Mouse (Mus musculus): ENCODE results near the gene Smagp. TPM values are rescaled to one million over a fixed set of nuclear protein-coding genes. Genes with fewer than 3 reads are reported as not detected.

Gene Smagp
- polyA plus RNA-seq, 1 experiment from 2014 or later: 40.6 TPM

DNA sequence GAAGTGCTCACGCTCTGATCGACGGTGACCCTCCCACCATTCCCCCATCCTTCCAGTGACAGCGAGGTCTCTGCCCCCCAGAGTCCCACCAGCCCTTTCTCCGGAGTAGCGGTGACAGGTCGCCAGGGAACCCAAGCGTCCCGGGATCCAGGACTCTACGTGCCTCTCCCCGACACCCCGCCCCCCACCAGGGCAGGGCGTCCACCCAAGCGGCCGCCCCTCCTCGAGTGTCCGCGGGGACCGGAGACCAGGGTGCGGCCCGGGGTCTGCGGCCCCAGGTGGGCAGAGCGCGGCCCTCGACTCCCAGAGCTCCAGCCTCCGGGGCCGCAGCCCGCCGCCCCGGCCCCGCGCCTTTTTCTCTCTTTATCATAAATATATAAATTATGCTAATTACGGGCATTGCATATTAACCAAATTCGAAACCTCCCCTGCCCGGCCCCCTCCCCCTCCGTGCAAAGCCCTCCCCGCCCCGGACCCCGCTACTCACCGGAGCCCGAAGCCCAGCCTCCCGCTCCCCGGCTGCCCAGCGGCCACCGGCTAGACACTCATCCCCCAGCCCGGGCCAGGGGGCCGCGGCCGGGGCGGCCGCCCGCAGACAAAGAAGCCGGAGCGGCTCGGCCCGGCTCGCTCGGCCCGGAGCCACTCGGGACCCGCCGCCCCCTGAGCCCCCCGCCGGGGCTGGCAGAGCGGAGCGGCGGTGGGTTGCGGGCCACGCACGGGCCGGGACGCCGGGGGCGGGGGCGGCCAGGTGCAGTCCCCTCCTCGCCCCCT, 37.3 kb downstream of the Smagp start, which contains the start of gene Pou6f1:
Pou6f1 (minus strand) TSS at position 709 of the 771 bp plus-strand sequence.
- ATAC-seq (ENCODE audit: insufficient read depth, low FRiP score): peak; percentile 63; the same call in 1 of the 2 replicates
- WGBS: 1% methylated on average over 66 of the region's 76 CpGs
- H3K4me3 ChIP-seq (replicated peaks; ENCODE audit: low read length): peak within 1 kb of the TSS; percentile 86
- no peaks in the 10 kb centered on the region for H3K36me3 ChIP-seq (ENCODE audit: control insufficient read depth, insufficient read depth, low read length)
- peak within 1 kb of the TSS; percentile 99 for H3K4me2 ChIP-seq (ENCODE audit: low read depth, low read length)
- peaks cover 11% of the 10 kb centered on the region for H3K4me1 ChIP-seq (ENCODE audit: control insufficient read depth, insufficient read depth, low read length)
- H3K27ac ChIP-seq (ENCODE audit: low read length): peak within 1 kb of the TSS; percentile 46; the same call in 1 of the 2 replicates
- peaks cover 10% of the 10 kb centered on the region for H3K27me3 ChIP-seq (ENCODE audit: control insufficient read depth, insufficient read depth, low read length)
- peak within 1 kb of the TSS; percentile 91 for H3K9ac ChIP-seq (ENCODE audit: low read length)
- H3K9me3 ChIP-seq (replicated peaks; ENCODE audit: control insufficient read depth, low read length): no peaks in the 10 kb centered on the region

DNA sequence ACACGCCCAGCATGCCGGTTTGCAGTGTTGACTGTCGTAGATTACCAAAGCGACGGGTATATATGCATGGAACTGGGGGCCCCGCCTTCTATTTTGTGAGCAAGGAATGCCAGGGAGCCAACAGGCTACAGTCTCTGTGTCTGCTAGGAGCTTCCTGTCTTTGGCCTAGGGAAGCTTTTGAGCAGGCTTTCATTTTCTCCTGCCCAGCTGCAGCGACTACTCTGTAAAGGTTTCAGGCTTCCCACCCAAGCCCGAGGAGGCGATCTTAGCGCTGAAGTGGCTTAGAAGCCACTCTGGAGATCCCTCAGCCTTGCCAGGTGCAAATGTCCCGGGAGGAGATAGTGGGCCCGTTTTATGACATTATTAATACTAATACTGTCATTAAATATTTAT, 37.9 kb downstream of the Smagp start:
- peaks cover 10% of the 10 kb centered on the region for H3K27me3 ChIP-seq (ENCODE audit: control insufficient read depth, insufficient read depth, low read length)
- WGBS: 2% methylated on average over 12 of the region's 12 CpGs
- H3K4me2 ChIP-seq (ENCODE audit: low read depth, low read length): peak overlapping the region; percentile 99
- H3K36me3 ChIP-seq (ENCODE audit: control insufficient read depth, insufficient read depth, low read length): no peaks in the 10 kb centered on the region
- no peaks in the 10 kb centered on the region for H3K9me3 ChIP-seq (replicated peaks; ENCODE audit: control insufficient read depth, low read length)
- peak overlapping the region; percentile 27; the same call in 1 of the 2 replicates for H3K27ac ChIP-seq (ENCODE audit: low read length)
- peaks cover 11% of the 10 kb centered on the region for H3K4me1 ChIP-seq (ENCODE audit: control insufficient read depth, insufficient read depth, low read length)
- H3K9ac ChIP-seq (ENCODE audit: low read length): peak overlapping the region; percentile 91
- peak overlapping the region; percentile 86 for H3K4me3 ChIP-seq (replicated peaks; ENCODE audit: low read length)
- peak; percentile 45; the same call in 1 of the 2 replicates for ATAC-seq (ENCODE audit: insufficient read depth, low FRiP score)

DNA sequence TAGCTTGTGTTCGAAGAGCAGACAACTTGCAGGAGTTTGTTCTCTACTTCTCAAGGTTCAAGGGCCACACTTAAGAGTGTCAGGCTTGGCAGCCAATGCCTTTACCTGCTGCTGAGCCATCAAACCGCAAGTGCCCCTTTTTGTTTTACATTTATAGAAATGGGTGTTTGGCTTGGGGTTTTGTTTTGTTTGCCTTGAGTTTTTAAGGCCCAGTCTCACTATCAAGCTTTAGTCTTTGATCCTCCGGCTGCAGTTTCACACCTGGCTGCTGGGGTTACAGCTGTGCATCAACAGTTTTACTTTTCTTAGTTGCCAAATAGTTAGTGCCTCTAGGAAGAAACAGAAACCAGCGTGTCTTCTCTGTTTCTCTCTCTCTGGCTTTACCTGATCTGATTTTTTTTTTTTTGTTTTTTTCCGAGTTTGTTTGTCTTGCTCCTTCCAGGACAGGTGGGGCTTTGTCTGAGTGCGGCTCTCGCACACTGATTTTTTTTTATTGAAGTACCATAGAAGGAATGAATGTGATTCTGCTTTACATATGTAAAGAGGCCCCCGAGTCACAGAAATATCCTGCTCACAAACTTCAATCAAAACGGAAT, 38.4 kb downstream of the Smagp start:
- peak overlapping the region; percentile 91 for H3K9ac ChIP-seq (ENCODE audit: low read length)

DNA sequence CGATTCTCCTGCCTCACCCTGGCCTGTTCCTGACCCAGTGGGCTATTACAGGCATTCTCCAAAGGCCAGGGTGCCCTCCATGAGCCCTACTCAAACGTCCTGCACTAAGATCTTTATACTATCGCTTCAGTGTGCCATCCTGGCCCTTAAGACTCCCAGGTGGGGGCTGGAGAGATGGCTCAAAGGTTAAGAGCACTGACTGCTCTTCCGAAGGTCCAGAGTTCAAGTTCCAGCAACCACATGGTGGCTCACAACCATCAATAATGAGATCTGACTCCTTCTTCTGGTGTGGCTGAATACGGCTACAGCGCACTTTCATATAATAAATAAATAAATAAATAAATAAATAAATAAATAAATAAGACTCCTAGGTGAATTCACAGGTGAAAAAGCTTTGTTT, 43.9 kb downstream of the Smagp start:
- no peak overlapping the region for H3K27ac ChIP-seq (ENCODE audit: low read length)
- no peaks in the 10 kb centered on the region for H3K36me3 ChIP-seq (ENCODE audit: control insufficient read depth, insufficient read depth, low read length)
- no peaks in the 10 kb centered on the region for H3K4me1 ChIP-seq (ENCODE audit: control insufficient read depth, insufficient read depth, low read length)
- no peaks in the 10 kb centered on the region for H3K9me3 ChIP-seq (replicated peaks; ENCODE audit: control insufficient read depth, low read length)
- ATAC-seq (ENCODE audit: insufficient read depth, low FRiP score): no peak
- H3K27me3 ChIP-seq (ENCODE audit: control insufficient read depth, insufficient read depth, low read length): no peaks in the 10 kb centered on the region
- WGBS: 75% methylated on average over 6 of the region's 6 CpGs
- H3K9ac ChIP-seq (ENCODE audit: low read length): no peak overlapping the region
- H3K4me2 ChIP-seq (ENCODE audit: low read depth, low read length): no peak overlapping the region
- H3K4me3 ChIP-seq (replicated peaks; ENCODE audit: low read length): no peak overlapping the region

More for the DNA sequence above, 38.4 kb downstream of the Smagp start:
- 23% methylated on average over 9 of the region's 9 CpGs for WGBS
- H3K4me2 ChIP-seq (ENCODE audit: low read depth, low read length): peak overlapping the region; percentile 99
- H3K27ac ChIP-seq (ENCODE audit: low read length): no peak overlapping the region
- no peaks in the 10 kb centered on the region for H3K36me3 ChIP-seq (ENCODE audit: control insufficient read depth, insufficient read depth, low read length)
- ATAC-seq (ENCODE audit: insufficient read depth, low FRiP score): no peak
- peak overlapping the region; percentile 86 for H3K4me3 ChIP-seq (replicated peaks; ENCODE audit: low read length)
- H3K4me1 ChIP-seq (ENCODE audit: control insufficient read depth, insufficient read depth, low read length): peaks cover 11% of the 10 kb centered on the region
- no peaks in the 10 kb centered on the region for H3K9me3 ChIP-seq (replicated peaks; ENCODE audit: control insufficient read depth, low read length)
- H3K27me3 ChIP-seq (ENCODE audit: control insufficient read depth, insufficient read depth, low read length): peaks cover 10% of the 10 kb centered on the region

DNA sequence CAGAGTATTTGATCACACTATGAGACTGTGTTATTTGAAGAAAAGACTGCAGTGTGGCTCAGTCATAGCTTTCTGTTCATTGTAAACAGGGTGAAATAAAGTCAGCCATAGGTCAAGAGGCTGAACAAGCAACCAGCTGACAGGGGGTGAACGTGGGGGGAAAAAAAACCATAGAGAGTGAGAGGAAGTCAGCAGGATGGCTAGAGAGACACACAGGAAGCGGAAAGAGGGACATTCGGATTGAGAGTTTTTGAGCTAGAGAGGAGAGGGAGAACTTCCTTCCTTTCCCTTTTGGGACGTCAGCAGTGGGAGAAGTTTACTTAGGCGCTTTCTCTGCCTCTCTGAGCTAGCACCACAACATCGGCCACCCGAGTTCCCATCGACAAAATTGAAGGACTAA, 46.3 kb downstream of the Smagp start:
- H3K9me3 ChIP-seq (replicated peaks; ENCODE audit: control insufficient read depth, low read length): no peaks in the 10 kb centered on the region
- H3K27me3 ChIP-seq (ENCODE audit: control insufficient read depth, insufficient read depth, low read length): no peaks in the 10 kb centered on the region
- no peaks in the 10 kb centered on the region for H3K36me3 ChIP-seq (ENCODE audit: control insufficient read depth, insufficient read depth, low read length)
- H3K4me2 ChIP-seq (ENCODE audit: low read depth, low read length): no peak overlapping the region
- 66% methylated on average over 8 of the region's 8 CpGs for WGBS
- H3K27ac ChIP-seq (ENCODE audit: low read length): no peak overlapping the region
- no peak overlapping the region for H3K4me3 ChIP-seq (replicated peaks; ENCODE audit: low read length)
- no peak overlapping the region for H3K9ac ChIP-seq (ENCODE audit: low read length)
- no peak for ATAC-seq (ENCODE audit: insufficient read depth, low FRiP score)
- no peaks in the 10 kb centered on the region for H3K4me1 ChIP-seq (ENCODE audit: control insufficient read depth, insufficient read depth, low read length)

DNA sequence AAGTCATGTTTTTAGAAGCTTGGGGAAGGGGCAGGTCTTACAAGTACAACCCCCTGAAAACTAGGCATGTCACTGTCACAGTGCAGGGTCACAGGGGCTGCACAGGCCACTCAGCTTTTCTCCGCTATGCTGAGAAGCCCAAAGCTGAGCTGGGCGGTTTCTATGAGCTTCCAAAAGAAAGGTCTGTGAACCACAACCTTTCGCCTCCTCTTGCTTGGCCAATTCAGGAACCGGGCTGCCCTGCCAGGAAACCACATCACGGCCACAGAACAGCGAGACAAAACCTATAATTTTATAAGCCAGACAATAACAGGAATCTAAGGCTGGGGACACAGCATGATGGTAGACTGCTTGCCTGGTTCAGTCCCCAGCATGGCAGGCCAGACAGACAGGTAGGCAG, 48.4 kb downstream of the Smagp start:
- Histone ChIP-seq H3K27ac (ENCODE audit: low read length) (no peak overlapping the region), H3K27me3 (ENCODE audit: control insufficient read depth, insufficient read depth, low read length) (no peaks in the 10 kb centered on the region), H3K4me1 (ENCODE audit: control insufficient read depth, insufficient read depth, low read length) (no peaks in the 10 kb centered on the region), H3K9ac (ENCODE audit: low read length) (no peak overlapping the region), H3K4me2 (ENCODE audit: low read depth, low read length) (no peak overlapping the region), H3K36me3 (ENCODE audit: control insufficient read depth, insufficient read depth, low read length) (no peaks in the 10 kb centered on the region), H3K9me3 (replicated peaks; ENCODE audit: control insufficient read depth, low read length) (no peaks in the 10 kb centered on the region), H3K4me3 (replicated peaks; ENCODE audit: low read length) (no peak overlapping the region)
- no peak for ATAC-seq (ENCODE audit: insufficient read depth, low FRiP score)
- 83% methylated on average over 6 of the region's 6 CpGs for WGBS

DNA sequence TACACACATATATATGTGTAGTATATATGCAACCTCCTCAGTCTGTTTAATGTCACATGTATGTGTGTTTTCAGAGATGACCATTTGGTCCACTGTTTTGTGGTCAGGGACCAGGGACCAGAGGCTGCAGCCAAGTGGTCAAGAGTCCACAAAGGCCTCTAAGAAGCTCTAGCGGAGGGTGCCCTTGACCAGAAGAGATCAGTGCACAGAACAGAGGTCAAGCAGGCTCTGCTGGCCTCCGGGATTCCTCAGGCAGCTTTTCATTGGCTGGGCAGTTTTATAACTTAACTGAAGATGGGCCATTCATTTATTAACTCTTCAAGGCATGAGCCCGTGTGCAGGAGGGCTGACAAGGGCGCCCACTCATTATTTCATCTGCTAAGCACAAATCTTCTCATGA, 49.6 kb downstream of the Smagp start:
- Histone ChIP-seq H3K4me2 (ENCODE audit: low read depth, low read length) (no peak overlapping the region), H3K36me3 (ENCODE audit: control insufficient read depth, insufficient read depth, low read length) (no peaks in the 10 kb centered on the region), H3K9ac (ENCODE audit: low read length) (no peak overlapping the region), H3K4me3 (replicated peaks; ENCODE audit: low read length) (no peak overlapping the region), H3K27ac (ENCODE audit: low read length) (no peak overlapping the region), H3K27me3 (ENCODE audit: control insufficient read depth, insufficient read depth, low read length) (no peaks in the 10 kb centered on the region), H3K9me3 (replicated peaks; ENCODE audit: control insufficient read depth, low read length) (no peaks in the 10 kb centered on the region), H3K4me1 (ENCODE audit: control insufficient read depth, insufficient read depth, low read length) (no peaks in the 10 kb centered on the region)
- no peak for ATAC-seq (ENCODE audit: insufficient read depth, low FRiP score)
- WGBS: 82% methylated on average over 4 of the region's 4 CpGs

DNA sequence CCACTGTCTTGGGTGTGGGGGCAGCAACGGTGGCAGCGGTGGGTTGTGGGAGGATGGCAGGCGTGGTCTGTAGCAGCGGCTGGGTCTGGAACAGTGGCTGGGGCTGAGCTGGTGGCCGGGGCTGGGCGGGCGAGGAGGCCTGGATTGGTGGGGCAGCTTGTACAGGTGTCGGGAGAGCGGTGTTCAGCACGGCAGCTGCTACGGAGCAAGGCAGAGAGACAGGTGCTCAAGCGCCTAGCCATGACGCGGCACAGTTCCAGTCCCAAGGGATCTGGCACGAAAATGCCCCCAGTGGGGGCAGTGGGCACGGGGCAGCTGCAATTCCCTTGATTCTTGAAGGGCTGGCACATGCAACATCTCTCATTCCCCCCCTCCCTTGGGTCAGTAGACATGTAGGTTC, 50.8 kb downstream of the Smagp start:
- no peak for ATAC-seq (ENCODE audit: insufficient read depth, low FRiP score)
- Histone ChIP-seq H3K27me3 (ENCODE audit: control insufficient read depth, insufficient read depth, low read length) (no peaks in the 10 kb centered on the region), H3K9me3 (replicated peaks; ENCODE audit: control insufficient read depth, low read length) (no peaks in the 10 kb centered on the region), H3K27ac (ENCODE audit: low read length) (no peak overlapping the region), H3K36me3 (ENCODE audit: control insufficient read depth, insufficient read depth, low read length) (no peaks in the 10 kb centered on the region), H3K9ac (ENCODE audit: low read length) (no peak overlapping the region), H3K4me3 (replicated peaks; ENCODE audit: low read length) (no peak overlapping the region), H3K4me2 (ENCODE audit: low read depth, low read length) (no peak overlapping the region), H3K4me1 (ENCODE audit: control insufficient read depth, insufficient read depth, low read length) (no peaks in the 10 kb centered on the region)
- WGBS: 90% methylated on average over 16 of the region's 16 CpGs

DNA sequence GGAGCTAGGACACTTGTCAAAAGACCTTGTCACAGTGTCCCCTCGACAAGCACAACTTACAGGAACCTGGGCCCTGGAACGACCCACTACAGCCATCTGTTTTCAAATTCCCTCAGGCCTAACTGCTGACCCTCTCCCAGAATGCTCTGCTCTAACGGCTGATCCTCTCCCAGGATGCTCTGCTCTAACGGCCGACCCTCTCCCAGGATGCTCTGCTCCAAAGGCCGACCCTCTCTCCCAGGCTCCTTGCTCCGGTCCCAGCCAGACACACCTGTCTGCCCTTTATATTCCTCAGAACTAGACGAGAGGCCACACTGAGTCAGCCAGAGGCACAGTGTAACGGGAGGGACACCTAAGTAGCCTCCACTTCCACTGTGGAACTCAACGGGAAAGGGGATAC, 56.6 kb downstream of the Smagp start:
- Histone ChIP-seq H3K9ac (ENCODE audit: low read length) (no peak overlapping the region), H3K4me1 (ENCODE audit: control insufficient read depth, insufficient read depth, low read length) (peaks cover under 1% of the 10 kb centered on the region; the same call in 1 of the 2 replicates), H3K4me2 (ENCODE audit: low read depth, low read length) (no peak overlapping the region), H3K27me3 (ENCODE audit: control insufficient read depth, insufficient read depth, low read length) (no peaks in the 10 kb centered on the region), H3K4me3 (replicated peaks; ENCODE audit: low read length) (no peak overlapping the region), H3K27ac (ENCODE audit: low read length) (no peak overlapping the region), H3K36me3 (ENCODE audit: control insufficient read depth, insufficient read depth, low read length) (no peaks in the 10 kb centered on the region), H3K9me3 (replicated peaks; ENCODE audit: control insufficient read depth, low read length) (no peaks in the 10 kb centered on the region)
- 87% methylated on average over 10 of the region's 10 CpGs for WGBS
- no peak for ATAC-seq (ENCODE audit: insufficient read depth, low FRiP score)

Measured in stomach, embryonic 16.5 days (tissue).